Mouse (Mus musculus): ENCODE results near the gene Fbxl19.
"Not testable (repeated sequence)": the region's sequence is repeated elsewhere in the genome, so short reads cannot be mapped to it uniquely, and the experiment has no call there.

The Fbxl19 gene

GRCm38 (mm10) chr7:127730170-127730569, 14.2 kb upstream of the Fbxl19 start:
- DNase-seq = no peak

- DNase-seq = not testable (repeated sequence)
Measured at GRCm38 (mm10) chr7:127732066-127732465, 12.3 kb upstream of the Fbxl19 start, which contains the start of gene Ctf2. Gene Ctf2, minus strand, starts transcription at chr7:127732166.

DNA sequence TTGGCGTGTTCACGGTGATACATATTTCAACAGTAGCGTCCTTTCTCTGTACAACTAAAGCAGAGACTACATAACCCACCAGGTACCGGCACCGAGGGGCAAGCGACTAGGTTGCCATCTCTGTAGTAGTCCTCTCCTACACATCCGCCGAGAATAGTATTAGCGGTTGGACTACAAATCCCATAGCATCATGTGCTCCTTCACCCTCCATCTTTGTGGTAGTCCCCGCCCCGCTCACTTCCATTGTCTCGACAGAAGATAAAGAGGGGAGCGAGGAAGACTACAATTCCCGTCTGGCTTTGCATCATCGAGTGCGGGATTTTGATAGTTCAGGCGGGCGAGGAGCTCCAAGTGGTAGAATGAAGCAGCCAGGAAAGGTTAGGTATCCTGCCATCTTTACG, 908 bp downstream of the Fbxl19 start:
- DNase-seq = peak; percentile 92 to 94

- DNase-seq = peak; percentile 96 to 97
Measured at GRCm38 (mm10) chr7:127745652-127746493, 1.5 kb downstream of the Fbxl19 start.

- DNase-seq = peak; percentile 70 to 78
Measured at GRCm38 (mm10) chr7:127746494-127747491, 2.5 kb downstream of the Fbxl19 start.

- no peak for DNase-seq
Measured at GRCm38 (mm10) chr7:127747559-127748234, 3.4 kb downstream of the Fbxl19 start.

DNA sequence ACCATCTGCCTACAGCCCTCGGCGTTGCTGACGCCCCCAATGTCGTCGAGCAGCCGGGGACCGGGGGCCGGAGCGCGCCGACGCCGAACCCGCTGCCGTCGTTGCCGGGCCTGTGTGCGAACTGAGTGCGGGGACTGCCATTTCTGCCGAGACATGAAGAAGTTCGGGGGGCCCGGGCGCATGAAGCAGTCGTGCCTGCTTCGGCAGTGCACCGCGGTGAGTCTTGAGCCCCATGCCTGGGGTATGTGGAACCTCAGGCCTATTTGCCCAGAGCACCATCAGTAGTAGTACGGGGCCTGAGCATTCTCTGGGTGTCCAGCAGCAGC, 3.9 kb downstream of the Fbxl19 start:
- DNase-seq = peak in 1 of 2 experiments; percentile 19

DNA sequence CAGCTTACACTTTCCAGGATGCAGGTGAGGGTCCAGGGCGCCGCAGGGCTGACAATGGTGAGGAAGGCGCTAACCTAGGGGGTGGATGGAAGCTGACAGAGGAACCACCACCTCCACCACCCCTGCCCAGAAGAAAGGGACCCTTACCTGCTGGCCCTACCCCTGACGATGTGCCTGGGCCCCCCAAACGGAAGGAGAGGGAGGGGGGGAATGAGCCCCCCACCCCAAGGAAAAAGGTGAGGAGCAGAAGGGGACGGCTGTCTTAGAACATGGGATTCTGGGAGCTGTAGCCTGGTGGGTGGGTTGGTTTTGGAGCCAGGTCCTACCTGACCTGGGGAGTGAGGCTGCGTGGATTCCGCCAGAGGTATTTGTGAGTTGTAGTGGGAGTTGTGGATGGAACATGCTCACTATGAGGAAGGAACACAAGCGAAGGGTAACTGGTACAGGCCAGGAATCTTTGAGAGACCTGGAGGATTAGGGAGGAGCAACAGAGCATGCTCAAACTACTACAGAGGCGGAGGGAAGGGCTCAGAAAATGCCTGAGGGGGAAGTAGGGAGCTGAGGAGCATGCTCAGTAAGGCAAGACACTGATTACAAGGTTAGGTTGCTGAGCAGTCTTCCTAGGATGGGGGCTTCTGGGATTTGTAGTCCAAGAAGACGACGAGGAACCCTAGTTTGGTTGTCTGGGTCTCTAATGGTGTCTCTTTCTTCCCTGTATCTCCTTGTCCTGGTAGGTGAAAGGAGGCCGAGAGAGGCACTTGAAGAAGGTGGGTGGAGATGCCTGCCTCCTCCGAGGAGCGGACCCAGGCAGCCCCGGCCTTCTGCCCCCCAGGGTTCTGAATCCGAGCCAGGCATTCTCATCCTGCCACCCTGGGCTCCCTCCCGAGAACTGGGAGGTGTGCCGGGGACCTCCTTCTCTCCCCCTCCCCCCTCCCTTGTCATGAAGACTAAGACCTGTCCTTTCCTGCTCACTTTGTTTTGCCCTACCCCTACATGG, 6.1 kb downstream of the Fbxl19 start:
- DNase-seq = peak; percentile 58 to 62

GRCm38 (mm10) chr7:127751619-127752018, 7.3 kb downstream of the Fbxl19 start:
- no peak for DNase-seq

- no peak for DNase-seq
Measured at GRCm38 (mm10) chr7:127752069-127752468, 7.7 kb downstream of the Fbxl19 start.

DNA sequence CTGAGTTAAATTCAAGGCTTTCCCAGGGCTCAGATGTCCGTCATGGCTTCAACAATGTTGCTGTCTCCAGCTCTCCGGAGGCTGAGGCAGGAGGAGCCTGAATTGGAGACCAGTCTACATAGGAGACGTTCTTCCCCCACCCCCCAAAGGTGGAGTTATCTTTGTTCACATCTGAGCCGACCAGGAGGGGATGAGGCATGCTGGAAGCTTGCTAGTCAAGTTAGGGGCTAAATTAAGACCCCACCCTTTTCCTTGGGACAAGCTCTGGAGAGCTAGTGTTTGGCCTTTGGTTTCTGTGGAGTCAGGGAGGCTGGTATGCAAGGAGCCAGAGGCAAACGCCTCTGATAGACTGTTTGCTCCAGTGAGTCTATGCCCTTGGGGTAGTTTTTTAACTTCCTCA, 8.8 kb downstream of the Fbxl19 start:
- no peak for DNase-seq

GRCm38 (mm10) chr7:127753741-127754140, 9.4 kb downstream of the Fbxl19 start:
- no peak for DNase-seq

- no peak for DNase-seq
Measured at GRCm38 (mm10) chr7:127759716-127760115, 15.4 kb downstream of the Fbxl19 start.

- no peak for DNase-seq
Measured at GRCm38 (mm10) chr7:127760478-127760877, 16.1 kb downstream of the Fbxl19 start.

GRCm38 (mm10) chr7:127761026-127761425, 16.7 kb downstream of the Fbxl19 start:
- DNase-seq = peak; percentile 84 to 85

DNA sequence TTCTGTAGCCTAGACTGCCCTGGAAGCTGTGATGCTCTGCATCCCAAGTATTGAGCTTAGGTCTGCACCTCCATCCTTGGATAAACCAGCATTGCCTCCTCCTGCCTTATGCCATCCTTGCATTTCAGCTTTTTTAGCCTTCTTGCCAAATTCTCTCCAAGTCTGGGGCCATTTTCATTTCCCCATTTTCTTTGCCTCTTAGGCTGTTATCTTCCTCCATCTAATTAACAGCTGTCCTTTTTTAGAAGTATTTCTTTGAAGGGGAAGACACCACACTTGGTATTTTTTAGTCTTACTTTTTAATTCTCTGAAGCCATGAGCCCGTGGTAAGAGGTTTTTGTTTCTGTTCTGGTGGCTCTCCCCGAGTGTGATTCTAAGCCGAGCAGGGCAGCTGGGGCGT, 19.3 kb downstream of the Fbxl19 start:
- DNase-seq = no peak

DNA sequence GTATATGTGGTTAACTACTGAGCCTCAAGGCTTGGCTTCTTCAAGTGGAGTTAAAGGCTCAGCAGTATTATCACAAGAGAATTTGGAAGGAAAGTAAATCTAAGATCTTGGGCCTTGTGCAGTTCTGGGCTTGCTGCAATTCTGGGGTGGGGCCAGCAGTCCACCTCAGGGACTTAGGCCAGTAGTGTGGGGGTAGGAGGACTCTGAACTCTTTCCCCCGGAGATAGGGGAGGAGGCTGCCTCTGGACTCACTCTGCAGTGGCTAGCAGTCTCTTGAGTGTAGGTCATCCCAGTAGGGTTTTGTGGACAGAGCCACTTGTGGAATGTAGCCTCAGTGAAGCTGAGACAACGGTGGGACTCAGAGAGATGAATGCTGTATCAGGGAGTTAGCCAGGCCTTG, 21.4 kb downstream of the Fbxl19 start:
- no peak for DNase-seq

GRCm38 (mm10) chr7:127766851-127767609, 22.7 kb downstream of the Fbxl19 start:
- DNase-seq = no peak

- DNase-seq = peak in 1 of 2 experiments; percentile 54
Measured at GRCm38 (mm10) chr7:127767671-127768345, 23.5 kb downstream of the Fbxl19 start.

- peak in 1 of 2 experiments; percentile 60 for DNase-seq
Measured at GRCm38 (mm10) chr7:127768346-127768996, 24.1 kb downstream of the Fbxl19 start.

All from cerebellum, postnatal 14 days (tissue).